Comparison of ENCODE assay signal across 8 mouse cellular contexts in the genomic region with DNA sequence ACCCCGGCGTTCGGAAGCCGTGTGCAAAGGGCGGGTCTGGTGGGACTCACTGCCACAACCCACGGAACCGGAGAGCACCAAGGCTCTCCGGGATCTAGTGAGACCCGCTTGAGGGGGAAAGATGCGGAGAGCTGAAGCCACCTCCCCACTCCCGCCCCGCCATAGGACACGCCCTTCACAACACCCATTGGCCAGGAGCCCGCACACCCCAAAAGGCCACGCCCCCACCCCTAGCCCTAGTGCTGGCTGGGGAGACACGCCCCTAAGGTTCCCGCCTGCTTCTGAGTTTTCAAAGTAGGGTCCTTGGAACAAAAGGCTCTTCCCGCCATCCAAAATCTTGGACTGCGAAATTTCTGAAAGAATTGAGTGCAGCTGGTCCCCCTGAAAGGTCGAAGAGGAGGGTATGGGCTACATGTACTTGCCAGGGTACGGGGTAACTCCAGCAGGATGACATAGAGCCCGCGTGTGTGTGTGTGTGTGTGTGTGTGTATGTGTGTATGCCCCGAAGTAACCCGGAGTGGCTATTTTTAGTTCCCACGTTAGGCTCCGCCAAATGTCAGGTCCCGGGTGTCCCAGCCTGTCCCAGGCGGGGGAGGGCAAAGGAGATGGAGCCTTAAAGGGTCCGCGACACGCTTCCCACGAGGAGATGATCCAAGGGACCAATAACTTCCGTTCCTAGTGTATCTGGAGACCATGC. TPM values are rescaled to one million over a fixed set of nuclear protein-coding genes. Genes with fewer than 3 reads are reported as not detected.
DNase-seq lines count a peak whose midpoint lies in the region; ATAC-seq and TF ChIP-seq lines count a peak whose summit lies in the region.

A gene (minus strand): TSS at position 123 of the 697 bp plus-strand sequence.

- H3K9ac ChIP-seq in intestine, embryonic 15.5 days: peak within 1 kb of the TSS; percentile 44
- H3K9ac ChIP-seq in limb, embryonic 14.5 days (ENCODE audit: low read depth, low read length, severe bottlenecking): peak within 1 kb of the TSS; percentile 70
- H3K9ac ChIP-seq in midbrain, embryonic 15.5 days: peak within 1 kb of the TSS; percentile 25; the same call in 1 of the 2 replicates

- H3K27ac ChIP-seq in intestine, embryonic 15.5 days: peak within 1 kb of the TSS; percentile 72
- peak within 1 kb of the TSS; percentile 90 for H3K27ac ChIP-seq in limb, embryonic 14.5 days (replicated peaks; ENCODE audit: low read depth, low read length)
- H3K27ac ChIP-seq in midbrain, embryonic 15.5 days: 0 out of 2 replicates have a peak within 1 kb of the TSS, but pooled peaks have one; percentile 16

- under 1% methylated on average over 34 of the region's 34 CpGs for WGBS in intestine, embryonic 15.5 days
- WGBS in limb, embryonic 14.5 days: 2% methylated on average over 33 of the region's 34 CpGs
- WGBS in midbrain, embryonic 15.5 days: 0% methylated on average over 34 of the region's 34 CpGs

- peaks cover 6% of the 10 kb centered on the region; the same call in 1 of the 2 replicates for H3K36me3 ChIP-seq in intestine, embryonic 15.5 days
- H3K36me3 ChIP-seq in limb, embryonic 14.5 days (ENCODE audit: control insufficient read depth, insufficient read depth, low read length): peaks cover 27% of the 10 kb centered on the region
- no peaks in the 10 kb centered on the region for H3K36me3 ChIP-seq in midbrain, embryonic 15.5 days (replicated peaks)
- no peaks in the 10 kb centered on the region for H3K36me3 ChIP-seq in splenic B cell, adult 2 months (ENCODE audit: control insufficient read depth, insufficient read depth, low read length, poor library complexity, severe bottlenecking)

- peak; percentile 76; the same call in 1 of the 2 replicates for TF ChIP-seq POLR2A in limb, embryonic 14.5 days (IDR thresholded peaks at IDR 0.05; ENCODE audit: borderline replicate concordance, extremely low read depth, insufficient read depth, insufficient read length)

- peak; percentile 95 for ATAC-seq in intestine, embryonic 15.5 days
- ATAC-seq in limb, embryonic 14.5 days (ENCODE audit: low FRiP score, low read depth): peak; percentile 93
- ATAC-seq in midbrain, embryonic 15.5 days (replicated peaks): peak; percentile 91

- no peaks in the 10 kb centered on the region for H3K9me3 ChIP-seq in intestine, embryonic 15.5 days
- H3K9me3 ChIP-seq in limb, embryonic 14.5 days (ENCODE audit: control insufficient read depth, low read length): no peaks in the 10 kb centered on the region
- H3K9me3 ChIP-seq in midbrain, embryonic 15.5 days: no peaks in the 10 kb centered on the region

- peaks cover 12% of the 10 kb centered on the region; the same call in 1 of the 2 replicates for H3K4me1 ChIP-seq in intestine, embryonic 15.5 days (replicated peaks)
- H3K4me1 ChIP-seq in limb, embryonic 14.5 days (ENCODE audit: control insufficient read depth, insufficient read depth, low read length): peaks cover 19% of the 10 kb centered on the region
- H3K4me1 ChIP-seq in midbrain, embryonic 15.5 days: peaks cover 16% of the 10 kb centered on the region

- DNase-seq in 3T3-L1 (ENCODE audit: low read depth, low spot score) (peak; percentile 40), adipocyte (ENCODE audit: low spot score) (peak; percentile 88)
- DNase-seq in embryo, embryonic 10.5 days (ENCODE audit: low spot score): peak; percentile 99
- DNase-seq in gonadal fat pad, adult 2 months (ENCODE audit: low read depth): no peak
- peak; percentile 97 for DNase-seq in limb, embryonic 14.5 days (ENCODE audit: low spot score)
- DNase-seq in splenic B cell, adult 2 months (ENCODE audit: low read depth, low spot score): peak; percentile 85

- H3K4me2 ChIP-seq in intestine, embryonic 15.5 days (replicated peaks): peak within 1 kb of the TSS; percentile 78
- peak within 1 kb of the TSS; percentile 85 for H3K4me2 ChIP-seq in limb, embryonic 14.5 days (replicated peaks; ENCODE audit: low read depth, low read length, severe bottlenecking)
- peak within 1 kb of the TSS; percentile 55 for H3K4me2 ChIP-seq in midbrain, embryonic 15.5 days

- peak within 1 kb of the TSS; percentile 48 for H3K4me3 ChIP-seq in intestine, embryonic 15.5 days (replicated peaks)
- peak within 1 kb of the TSS; percentile 59 for H3K4me3 ChIP-seq in limb, embryonic 14.5 days (replicated peaks; ENCODE audit: low read length)
- peak within 1 kb of the TSS; percentile 44 for H3K4me3 ChIP-seq in midbrain, embryonic 15.5 days

- H3K27me3 ChIP-seq in intestine, embryonic 15.5 days (replicated peaks): no peaks in the 10 kb centered on the region
- no peaks in the 10 kb centered on the region for H3K27me3 ChIP-seq in limb, embryonic 14.5 days (ENCODE audit: control insufficient read depth, insufficient read depth, low read length)
- H3K27me3 ChIP-seq in midbrain, embryonic 15.5 days (replicated peaks): 0 out of 2 replicates have a peak, but pooled peaks cover 7% of the 10 kb centered on the region
- H3K27me3 ChIP-seq in splenic B cell, adult 2 months (ENCODE audit: control insufficient read depth, insufficient read depth, low read length, poor library complexity, severe bottlenecking): no peaks in the 10 kb centered on the region

RNA-seq across cellular contexts. Expression of the gene that starts here (rescaled TPM):
- 121 and 139 TPM in 2 replicates for polyA plus RNA-seq in gonadal fat pad, adult 2 months (2012; rRNA removed)
- 20.4 and 21.8 TPM in 2 replicates for polyA plus RNA-seq in intestine, embryonic 15.5 days (2015; fragmentation: Nextera tagmentation; extraction: Ambion mirVana)
- 31.0 and 40.4 TPM in 2 replicates for polyA plus RNA-seq in limb, embryonic 14.5 days (2012; rRNA removed)
- polyA plus RNA-seq in limb, embryonic 14.5 days (2014; fragmentation: Nextera tagmentation; extraction: Ambion mirVana): 19.3 and 20.9 TPM in 2 replicates
- polyA plus RNA-seq in midbrain, embryonic 15.5 days (2015; fragmentation: Nextera tagmentation; extraction: Ambion mirVana): 3.3 TPM in 2 replicates

Comparison
In these comparisons a context has a peak if more than half of its experiments do, and no peak if none do; other contexts are left out.
1. H3K27ac ChIP-seq: peak in every context shown above with its lines; median percentile 90 in limb, embryonic 14.5 days; 72 in intestine, embryonic 15.5 days; 16 in midbrain, embryonic 15.5 days.